Mouse (Mus musculus) CH12F3 (cell line): ENCODE measurements around the gene Atp8a1.

Experiments used
- in situ Hi-C: fragments of 300-500 bp; cut with MboI; formaldehyde crosslinking; loops from 2 replicates; pipeline ENCODE4 v1.14.3; 2020; ENCODE audit warnings: low sequenced_read_pairs

Atp8a1 gene

GRCm38 (mm10) chr5:67575705-67576104 lies 271.5 kb downstream of the Atp8a1 start:
- in situ Hi-C loops, result no loop called here

GRCm38 (mm10) chr5:67574039-67574438 lies 273.2 kb downstream of the Atp8a1 start:
- in situ Hi-C loops, result no loop called here

DNA sequence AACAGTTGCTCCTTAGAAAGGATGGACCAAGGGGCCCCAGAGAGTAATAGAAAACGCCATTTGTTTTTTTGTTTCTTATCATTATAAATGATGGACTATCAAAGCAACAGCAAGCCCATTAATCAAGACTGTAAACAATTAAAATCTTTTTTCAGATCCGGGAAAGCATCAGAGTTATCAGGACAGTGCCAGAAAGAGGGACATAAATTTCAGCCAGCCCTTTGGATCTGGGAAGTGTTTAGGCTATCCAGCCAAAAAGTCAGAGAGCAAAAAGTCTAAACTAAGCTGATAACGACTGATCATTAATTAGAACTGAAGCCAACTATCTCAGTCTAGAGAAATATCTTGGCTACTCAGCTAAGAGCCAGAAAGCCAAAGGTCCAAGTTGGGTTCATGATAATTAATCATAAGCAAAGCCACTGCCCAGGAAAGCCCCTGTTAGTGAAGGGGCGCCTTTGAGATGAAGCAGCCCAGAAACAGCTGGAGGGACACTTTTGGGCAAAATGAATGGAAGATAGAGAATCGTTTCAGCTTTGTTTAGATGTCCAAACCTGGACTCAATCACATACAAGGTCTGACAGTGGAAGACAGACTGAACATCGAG lies 274.6 kb downstream of the Atp8a1 start:
- in situ Hi-C loops, result no loop called here
